Mouse (Mus musculus) hindbrain, embryonic 16.5 days (tissue): ENCODE measurements around the gene Hist1h2bk. TPM values are rescaled to one million over a fixed set of nuclear protein-coding genes. Genes with fewer than 3 reads are reported as not detected.
"Not testable (repeated sequence)": the region's sequence is repeated elsewhere in the genome, so short reads cannot be mapped to it uniquely, and the experiment has no call there.

ENCODE experiments used
- ATAC-seq: fragments of 200-750 bp; cut with Nextera tagmentation; 2 replicates; pipeline ENCODE4 v1.8.0; 2017; ENCODE audit warnings: moderate TSS enrichment, moderate library complexity
- H3K27ac ChIP-seq: fragments of 300-500 bp; sonication (generic); 2 replicates; pipeline ENCODE4 v1.5.1; 2014; ENCODE audit warnings: low read depth, mild to moderate bottlenecking, control low read depth, low read length, moderate library complexity
- H3K27me3 ChIP-seq: fragments of 300-500 bp; sonication (generic); replicated peaks from 2 replicates; pipeline ENCODE4 v1.6.1; 2014; ENCODE audit warnings: low read length; ENCODE audit not compliant: control insufficient read depth, insufficient read depth
- H3K36me3 ChIP-seq: fragments of 300-500 bp; sonication (generic); 2 replicates; pipeline ENCODE4 v1.6.1; 2014; ENCODE audit warnings: mild to moderate bottlenecking, low read length, moderate library complexity, mixed read lengths; ENCODE audit not compliant: control insufficient read depth, insufficient read depth
- H3K4me1 ChIP-seq: fragments of 300-500 bp; sonication (generic); 2 replicates; pipeline ENCODE4 v1.6.1; 2014; ENCODE audit warnings: low read depth, low read length; ENCODE audit not compliant: control insufficient read depth, insufficient read depth
- H3K4me2 ChIP-seq: fragments of 300-500 bp; sonication (generic); 2 replicates; pipeline ENCODE4 v1.6.1; 2014; ENCODE audit warnings: mild to moderate bottlenecking, low read length, control low read depth, moderate library complexity
- H3K4me3 ChIP-seq: fragments of 300-500 bp; sonication (generic); 2 replicates; pipeline ENCODE4 v1.5.1; 2014; ENCODE audit warnings: mild to moderate bottlenecking, low read length, control low read depth, moderate library complexity
- H3K9ac ChIP-seq: fragments of 300-500 bp; sonication (generic); 2 replicates; pipeline ENCODE4 v1.6.1; 2014; ENCODE audit warnings: low read depth, mild to moderate bottlenecking, control low read depth, low read length, moderate library complexity
- H3K9me3 ChIP-seq: fragments of 300-500 bp; sonication (generic); 2 replicates; pipeline ENCODE4 v1.6.1; 2014; ENCODE audit warnings: mild to moderate bottlenecking, low read length, moderate library complexity; ENCODE audit not compliant: control insufficient read depth
- WGBS: fragments of 180-500 bp; shearing (Covaris S2); extraction: QIAGEN DNeasy Blood & Tissue Kit; methylation state at CpG from one replicate; pipeline ENCODE4 v1.1.7; 2014; 5-methylcytosine and 5-hydroxymethylcytosine counted together
- polyA plus RNA-seq: library from polyadenylated mRNA; unstranded; fragments of >200 nt; fragmentation: Nextera tagmentation; extraction: Ambion mirVana; gene quantifications from 2 replicates; pipeline ENCODE4 v1.2.1, GENCODE M21; 2015

The Hist1h2bk gene
- polyA plus RNA-seq, 1 experiment from 2014 or later: 0.70 TPM

DNA sequence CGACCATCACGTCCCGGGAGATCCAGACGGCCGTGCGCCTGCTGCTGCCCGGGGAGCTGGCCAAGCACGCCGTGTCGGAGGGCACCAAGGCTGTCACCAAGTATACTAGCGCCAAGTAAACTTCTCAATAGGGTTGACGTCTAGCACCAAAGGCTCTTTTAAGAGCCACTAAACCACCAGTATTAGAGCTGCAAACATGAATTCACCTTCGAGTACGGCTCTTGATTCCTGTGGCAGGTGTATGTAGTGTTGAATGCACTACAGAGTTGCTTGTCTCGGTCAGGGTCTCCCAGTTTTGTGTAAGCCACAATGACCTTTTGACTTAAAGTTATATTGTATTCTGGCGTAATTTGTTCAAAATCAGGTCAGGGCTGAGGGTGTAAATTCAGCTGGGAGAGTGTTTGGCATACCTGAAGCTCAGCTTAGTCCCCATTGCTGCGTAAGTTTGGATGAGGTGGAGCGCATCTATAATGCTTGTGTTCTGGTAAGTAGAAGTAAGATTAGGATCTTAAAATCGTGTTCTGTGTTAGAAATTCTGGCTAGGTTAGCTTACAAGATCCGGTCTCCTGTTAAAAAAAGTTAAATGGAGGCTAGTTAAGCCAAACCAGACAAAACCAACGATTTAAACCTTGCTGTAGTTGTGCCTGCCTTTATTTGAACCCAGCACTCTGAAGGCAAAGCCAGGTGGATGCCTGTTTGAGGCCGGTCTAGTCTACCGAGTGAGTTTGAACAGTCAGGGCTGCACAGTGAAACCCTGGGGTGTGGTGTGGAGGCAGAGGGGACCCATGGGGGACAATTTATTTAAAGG lies 683 bp downstream of the Hist1h2bk start:
- Histone ChIP-seq H3K36me3 (no peaks in the 10 kb centered on the region), H3K4me3 (peak overlapping the region; percentile 45), H3K9ac (peak overlapping the region; percentile 54), H3K4me1 (peaks cover 19% of the 10 kb centered on the region), H3K27me3 (no peaks in the 10 kb centered on the region), H3K27ac (peak overlapping the region; percentile 51; the same call in 1 of the 2 replicates), H3K4me2 (peak overlapping the region; percentile 77), H3K9me3 (no peaks in the 10 kb centered on the region)
- no peak for ATAC-seq
- 2% methylated on average over 17 of the region's 23 CpGs for WGBS

DNA sequence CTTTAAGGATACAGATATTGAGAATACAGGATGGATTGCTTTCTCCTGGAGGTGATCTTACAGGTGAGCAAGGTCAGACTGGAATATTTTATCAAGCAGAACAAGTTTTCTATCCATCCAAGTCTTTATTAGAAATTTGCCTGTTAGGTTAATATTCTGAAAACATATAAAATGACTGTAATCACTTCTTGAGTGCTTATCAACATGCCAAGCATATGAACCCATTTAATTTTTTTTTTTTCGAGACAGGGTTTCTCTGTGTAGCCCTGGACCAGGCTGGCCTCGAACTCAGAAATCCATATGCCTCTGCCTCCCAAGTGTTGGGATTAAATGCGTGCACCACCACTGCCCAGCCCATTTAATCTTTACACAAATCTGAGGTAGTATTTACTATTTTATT lies 1.3 kb downstream of the Hist1h2bk start:
- peaks cover 23% of the 10 kb centered on the region for H3K4me1 ChIP-seq
- H3K9me3 ChIP-seq: no peaks in the 10 kb centered on the region
- H3K27ac ChIP-seq: no peak overlapping the region
- WGBS: 64% methylated on average over 3 of the region's 3 CpGs
- no peak overlapping the region for H3K4me3 ChIP-seq
- H3K4me2 ChIP-seq: no peak overlapping the region; the same call in 1 of the 2 replicates
- no peaks in the 10 kb centered on the region for H3K27me3 ChIP-seq
- no peaks in the 10 kb centered on the region for H3K36me3 ChIP-seq
- ATAC-seq: no peak
- H3K9ac ChIP-seq: no peak overlapping the region

DNA sequence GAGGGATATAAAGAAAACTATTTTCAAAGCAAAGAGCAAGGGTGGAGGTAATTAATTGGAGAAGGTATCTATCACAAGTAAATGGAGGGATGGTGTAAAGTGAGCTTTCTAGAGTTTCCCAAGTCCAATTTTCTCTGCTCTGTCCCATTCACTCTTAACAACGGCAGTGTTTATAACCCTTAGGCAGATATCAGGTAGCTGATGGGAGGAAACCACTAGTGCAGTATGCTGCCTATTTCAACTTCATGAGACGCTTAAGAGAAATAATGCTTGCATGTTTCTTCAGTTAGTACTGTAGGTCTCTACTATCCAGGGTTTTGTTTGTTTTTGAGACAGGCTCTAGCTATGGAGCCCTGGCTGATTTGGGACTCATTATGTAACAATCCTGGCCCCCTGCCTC lies 1.7 kb downstream of the Hist1h2bk start:
- Histone ChIP-seq H3K4me3 (no peak overlapping the region), H3K4me1 (peaks cover 27% of the 10 kb centered on the region), H3K36me3 (no peaks in the 10 kb centered on the region), H3K27ac (no peak overlapping the region), H3K9me3 (no peaks in the 10 kb centered on the region), H3K4me2 (no peak overlapping the region), H3K27me3 (no peaks in the 10 kb centered on the region), H3K9ac (no peak overlapping the region)
- ATAC-seq: no peak
- WGBS: 86% methylated on average over 2 of the region's 2 CpGs

DNA sequence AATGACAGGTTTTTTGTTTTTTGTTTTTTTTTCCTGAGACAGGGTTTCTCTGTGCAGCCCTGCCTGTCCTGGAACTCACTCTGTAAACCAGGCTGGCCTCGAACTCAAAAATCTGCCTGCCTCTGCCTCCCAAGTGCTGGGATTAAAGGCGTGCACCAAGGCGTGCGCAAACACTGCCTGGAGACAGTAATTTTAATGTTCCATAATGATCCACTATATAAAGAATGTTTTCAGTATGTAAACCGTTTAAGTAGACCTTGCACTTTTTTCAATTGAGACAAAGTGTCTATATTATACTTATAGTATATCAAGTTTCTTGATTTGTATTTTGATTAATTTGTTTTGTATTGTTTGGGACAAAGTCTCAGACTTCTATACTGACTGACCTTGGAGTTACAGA lies 3.7 kb downstream of the Hist1h2bk start:
- ATAC-seq: no peak
- Histone ChIP-seq H3K9me3 (no peaks in the 10 kb centered on the region), H3K4me2 (no peak overlapping the region), H3K4me1 (peaks cover 27% of the 10 kb centered on the region), H3K27ac (no peak overlapping the region), H3K4me3 (no peak overlapping the region), H3K27me3 (no peaks in the 10 kb centered on the region), H3K36me3 (no peaks in the 10 kb centered on the region), H3K9ac (no peak overlapping the region)
- WGBS: 67% methylated on average over 5 of the region's 5 CpGs

DNA sequence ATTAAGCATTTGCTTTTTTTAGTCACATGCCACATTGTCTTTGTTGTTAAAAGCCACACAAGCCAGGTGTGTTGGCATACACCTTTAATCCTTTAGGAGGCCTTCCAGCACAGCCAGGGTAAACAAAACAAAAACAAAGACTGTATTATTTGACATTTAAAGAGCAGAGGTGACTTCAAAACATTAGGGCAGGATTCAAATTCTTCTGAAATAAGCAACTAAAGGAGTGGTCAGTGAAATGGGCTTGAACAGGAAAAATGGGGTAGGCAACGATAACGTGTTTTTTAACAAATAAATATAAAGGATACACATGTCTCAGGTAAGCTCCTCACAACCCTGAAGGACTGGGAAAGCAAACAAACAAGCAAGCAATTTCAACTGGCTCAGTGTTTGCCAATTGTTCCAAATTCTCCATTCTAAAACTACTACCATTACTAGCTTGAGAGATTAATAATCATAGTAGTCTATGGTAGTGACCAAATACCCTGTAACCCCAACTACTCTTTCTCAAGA lies 4.3 kb downstream of the Hist1h2bk start:
- Histone ChIP-seq H3K27me3 (no peaks in the 10 kb centered on the region), H3K27ac (no peak overlapping the region), H3K4me3 (no peak overlapping the region; the same call in 1 of the 2 replicates), H3K36me3 (no peaks in the 10 kb centered on the region), H3K9ac (no peak overlapping the region), H3K4me1 (peaks cover 22% of the 10 kb centered on the region), H3K9me3 (no peaks in the 10 kb centered on the region), H3K4me2 (peak overlapping the region; percentile 90)
- no peak for ATAC-seq
- 6% methylated on average over 2 of the region's 2 CpGs for WGBS

DNA sequence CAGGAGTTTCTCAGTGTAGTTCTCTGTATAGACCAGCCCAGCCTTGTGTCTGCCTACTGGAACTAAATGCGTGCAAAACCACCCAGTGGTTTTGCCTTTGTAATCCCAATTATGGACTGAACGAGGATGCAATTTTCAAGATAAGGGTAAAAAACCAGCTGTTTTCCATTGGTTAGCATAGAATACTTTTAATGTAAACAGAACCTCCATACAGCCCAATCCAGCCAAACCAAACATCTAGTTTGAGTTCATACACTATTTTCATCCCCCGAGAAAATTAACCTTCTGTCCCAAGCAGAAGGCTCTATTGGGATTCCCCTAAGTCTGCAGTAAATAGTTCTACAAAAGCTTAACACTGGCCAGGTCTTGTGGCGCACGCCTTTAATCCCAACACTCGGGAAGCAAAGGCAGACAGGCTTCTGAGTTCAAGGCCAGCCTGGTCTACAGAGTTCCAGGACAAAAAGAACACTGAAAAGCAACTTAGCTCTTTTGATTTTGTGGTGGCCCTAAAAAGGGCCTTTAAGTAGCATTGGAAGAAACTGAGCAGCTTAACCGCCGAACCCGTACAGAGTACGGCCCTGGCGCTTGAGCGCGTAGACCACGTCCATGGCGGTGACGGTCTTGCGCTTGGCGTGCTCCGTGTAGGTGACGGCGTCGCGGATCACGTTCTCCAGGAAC lies 4.9 kb downstream of the Hist1h2bk start:
- WGBS: under 1% methylated on average over 13 of the region's 24 CpGs
- no peaks in the 10 kb centered on the region for H3K27me3 ChIP-seq
- H3K9me3 ChIP-seq: no peaks in the 10 kb centered on the region
- peak overlapping the region; percentile 64 for H3K27ac ChIP-seq
- peak overlapping the region; percentile 48 for H3K9ac ChIP-seq
- H3K36me3 ChIP-seq: no peaks in the 10 kb centered on the region
- H3K4me2 ChIP-seq: peak overlapping the region; percentile 90
- ATAC-seq: no peak; the same call in 1 of the 2 replicates
- H3K4me3 ChIP-seq: peak overlapping the region; percentile 44
- peaks cover 22% of the 10 kb centered on the region for H3K4me1 ChIP-seq

DNA sequence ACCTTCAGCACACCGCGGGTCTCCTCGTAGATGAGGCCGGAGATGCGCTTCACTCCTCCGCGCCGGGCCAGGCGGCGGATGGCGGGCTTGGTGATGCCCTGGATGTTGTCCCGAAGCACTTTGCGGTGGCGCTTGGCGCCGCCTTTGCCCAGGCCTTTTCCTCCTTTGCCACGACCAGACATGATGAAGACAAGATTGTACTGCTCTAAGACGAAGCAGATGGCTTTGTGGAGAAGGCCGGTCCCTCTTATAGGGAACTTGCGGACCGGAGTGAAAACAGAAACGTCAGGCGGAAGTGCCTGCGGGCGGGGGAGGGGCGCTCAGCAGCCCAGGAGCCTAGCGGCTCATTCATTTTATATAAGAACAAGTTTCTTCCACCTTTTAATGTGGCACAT lies 5.5 kb downstream of the Hist1h2bk start, which contains the start of gene Hist1h4i:
Gene Hist1h4i, minus strand, starts transcription at position 221 of the 395 bp plus-strand sequence.
- ATAC-seq: peak; percentile 70
- under 1% methylated on average over 19 of the region's 27 CpGs for WGBS

DNA sequence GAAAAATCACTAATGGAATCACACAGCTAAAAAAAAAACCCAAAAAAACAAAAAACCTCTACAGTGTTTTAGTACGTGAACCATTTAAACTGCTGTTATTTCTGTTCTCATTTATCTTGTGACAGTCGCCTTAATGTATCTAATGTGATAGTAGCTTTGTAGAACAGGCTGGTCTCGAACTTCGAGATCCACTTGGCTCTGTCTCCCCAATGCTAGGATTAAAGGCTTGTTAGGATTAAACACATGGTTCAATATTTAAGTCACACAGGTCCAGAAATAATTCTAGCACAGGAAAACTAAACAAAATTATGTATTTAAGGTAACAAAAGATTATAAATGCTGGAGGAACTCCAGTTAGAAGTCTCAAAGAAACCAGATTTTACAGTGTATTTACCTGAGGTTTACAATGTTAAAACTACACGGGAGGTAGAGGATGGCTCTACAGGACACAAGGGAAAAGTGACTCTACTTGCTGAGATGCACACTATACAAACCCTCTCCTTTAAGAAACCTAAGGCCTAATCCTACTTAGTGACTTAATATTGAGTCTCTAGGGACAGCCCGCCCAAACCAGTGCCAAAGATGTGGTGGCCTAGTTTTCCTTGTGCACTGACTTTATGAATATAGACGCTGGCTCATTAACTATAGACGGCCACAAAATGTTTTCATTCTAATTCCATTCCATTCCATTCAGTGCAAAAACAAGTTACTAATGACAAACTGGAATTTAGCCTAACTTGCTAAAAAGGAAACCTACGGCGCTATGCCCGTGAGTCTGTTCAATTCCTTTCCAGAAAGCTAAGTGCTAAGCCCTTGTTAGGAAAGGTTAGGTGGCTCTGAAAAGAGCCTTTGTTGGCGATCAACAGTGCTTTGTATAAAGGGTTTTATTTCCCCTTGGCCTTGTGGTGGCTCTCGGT lies 6.2 kb downstream of the Hist1h2bk start:
- peak overlapping the region; percentile 37 for H3K4me3 ChIP-seq
- WGBS: 3% methylated on average over 13 of the region's 13 CpGs
- no peaks in the 10 kb centered on the region for H3K27me3 ChIP-seq
- no peak for ATAC-seq
- peak overlapping the region; percentile 90 for H3K4me2 ChIP-seq
- peak overlapping the region; percentile 43 for H3K9ac ChIP-seq
- no peaks in the 10 kb centered on the region for H3K36me3 ChIP-seq
- H3K27ac ChIP-seq: peak overlapping the region; percentile 66
- H3K4me1 ChIP-seq: peaks cover 15% of the 10 kb centered on the region
- no peaks in the 10 kb centered on the region for H3K9me3 ChIP-seq

More for the DNA sequence above, 5.5 kb downstream of the Hist1h2bk start, which contains the start of gene Hist1h4i:
- Histone ChIP-seq H3K4me2 (peak within 1 kb of the TSS; percentile 90), H3K4me3 (peak within 1 kb of the TSS; percentile 44), H3K4me1 (peaks cover 22% of the 10 kb centered on the region), H3K9ac (peak within 1 kb of the TSS; percentile 48), H3K27ac (peak within 1 kb of the TSS; percentile 66)
- H3K27me3 ChIP-seq, H3K36me3 ChIP-seq, H3K9me3 ChIP-seq: not testable (repeated sequence)
